Mouse (Mus musculus) forebrain, embryonic 11.5 days (tissue): Measurements from ENCODE around the gene Zfp385b. TPM values are rescaled to one million over a fixed set of nuclear protein-coding genes. Genes with fewer than 3 reads are reported as not detected.

Source experiments
- ATAC-seq: fragments of 200-750 bp; cut with Nextera tagmentation; replicated peaks from 2 replicates; pipeline ENCODE4 v1.8.0; 2017; ENCODE audit warnings: moderate TSS enrichment; ENCODE audit not compliant: low FRiP score
- DNase-seq: peaks from one replicate; pipeline ENCODE4 v3.0.0-alpha.2; 2017; ENCODE audit warnings: low spot score
- H3K27ac ChIP-seq: fragments of 300-500 bp; sonication (generic); 2 replicates; pipeline ENCODE4 v1.5.1; 2014; ENCODE audit warnings: low read depth, low read length
- H3K27me3 ChIP-seq: fragments of 300-500 bp; sonication (generic); 2 replicates; pipeline ENCODE4 v1.6.1; 2014; ENCODE audit warnings: mild to moderate bottlenecking, low read length, mixed read lengths; ENCODE audit not compliant: control insufficient read depth, insufficient read depth
- H3K36me3 ChIP-seq: fragments of 300-500 bp; sonication (generic); 2 replicates; pipeline ENCODE4 v1.6.1; 2014; ENCODE audit warnings: mild to moderate bottlenecking, low read length, moderate library complexity, mixed read lengths; ENCODE audit not compliant: control insufficient read depth, insufficient read depth
- H3K4me1 ChIP-seq: fragments of 300-500 bp; sonication (generic); replicated peaks from 2 replicates; pipeline ENCODE4 v1.6.1; 2014; ENCODE audit warnings: low read length, mixed read lengths; ENCODE audit not compliant: control insufficient read depth, insufficient read depth
- H3K4me2 ChIP-seq: fragments of 300-500 bp; sonication (generic); 2 replicates; pipeline ENCODE4 v1.6.1; 2014; ENCODE audit warnings: low read depth, mild to moderate bottlenecking, low read length, moderate library complexity, mixed read lengths; ENCODE audit not compliant: severe bottlenecking
- H3K4me3 ChIP-seq: fragments of 300-500 bp; sonication (generic); 2 replicates; pipeline ENCODE4 v1.5.1; 2014; ENCODE audit warnings: low read depth, low read length
- H3K9ac ChIP-seq: fragments of 300-500 bp; sonication (generic); 2 replicates; pipeline ENCODE4 v1.6.1; 2014; ENCODE audit warnings: low read length
- H3K9me3 ChIP-seq: fragments of 300-500 bp; sonication (generic); 2 replicates; pipeline ENCODE4 v1.6.1; 2016; ENCODE audit warnings: low read length, mixed read lengths; ENCODE audit not compliant: control insufficient read depth
- WGBS: fragments of 180-500 bp; shearing (Covaris S2); extraction: QIAGEN DNeasy Blood & Tissue Kit; methylation state at CpG from one replicate; pipeline ENCODE4 v1.1.7; 2014; 5-methylcytosine and 5-hydroxymethylcytosine counted together
- polyA plus RNA-seq: library from polyadenylated mRNA; unstranded; fragments of >200 nt; fragmentation: Nextera tagmentation; extraction: Ambion mirVana; gene quantifications from 2 replicates; pipeline ENCODE4 v1.2.1, GENCODE M21; 2014

Gene Zfp385b
- polyA plus RNA-seq, 1 experiment from 2014 or later = 1.0 TPM

GRCm38 (mm10) chr2:77673770-77674169 lies 145.7 kb downstream of the Zfp385b start:
- Histone ChIP-seq H3K4me2 (no peak overlapping the region), H3K27ac (no peak overlapping the region), H3K9ac (no peak overlapping the region), H3K9me3 (no peaks in the 10 kb centered on the region), H3K4me3 (no peak overlapping the region), H3K27me3 (no peaks in the 10 kb centered on the region), H3K36me3 (no peaks in the 10 kb centered on the region), H3K4me1 (no peaks in the 10 kb centered on the region)
- WGBS = 90% methylated on average over 10 of the region's 10 CpGs
- no peak for DNase-seq
- ATAC-seq = no peak

DNA sequence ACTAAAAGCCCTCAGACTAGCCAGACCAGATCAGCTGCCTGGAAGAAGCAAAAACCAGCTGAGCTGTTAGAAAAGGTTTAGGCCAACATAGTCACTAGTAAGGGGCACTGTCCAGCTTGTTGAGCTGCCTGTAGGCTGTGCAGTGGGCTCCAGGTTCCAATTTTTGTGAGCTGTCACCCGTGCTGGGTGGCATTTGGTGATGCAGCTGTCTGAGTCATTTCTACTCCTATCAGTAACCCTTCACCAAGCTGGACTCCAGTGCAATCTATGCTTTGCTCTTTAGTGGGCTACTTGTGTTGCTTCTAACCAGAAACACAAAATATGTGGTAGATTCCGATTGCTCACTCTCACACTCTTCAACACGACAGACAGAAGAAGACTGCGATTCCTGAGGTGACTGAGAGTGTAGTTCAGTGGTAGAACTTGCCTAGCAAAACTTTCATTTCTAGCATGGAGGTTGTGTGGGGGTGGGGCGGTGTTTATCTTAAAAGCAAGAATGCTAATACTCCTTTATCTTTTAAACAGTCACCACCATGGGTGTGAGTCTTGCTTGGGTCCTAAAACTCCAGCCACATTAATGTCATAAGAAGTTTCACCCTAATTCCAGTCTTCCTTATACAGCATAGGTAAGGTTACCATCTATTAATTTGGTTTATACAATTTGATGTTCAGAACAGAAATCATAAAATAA lies 147.1 kb downstream of the Zfp385b start:
- H3K4me3 ChIP-seq = no peak overlapping the region
- 96% methylated on average over 5 of the region's 5 CpGs for WGBS
- ATAC-seq (no peak), DNase-seq (no peak)
- H3K27me3 ChIP-seq = no peaks in the 10 kb centered on the region
- H3K4me2 ChIP-seq = no peak overlapping the region
- no peaks in the 10 kb centered on the region for H3K36me3 ChIP-seq
- H3K27ac ChIP-seq = no peak overlapping the region
- no peak overlapping the region for H3K9ac ChIP-seq
- no peaks in the 10 kb centered on the region for H3K9me3 ChIP-seq
- H3K4me1 ChIP-seq = no peaks in the 10 kb centered on the region

DNA sequence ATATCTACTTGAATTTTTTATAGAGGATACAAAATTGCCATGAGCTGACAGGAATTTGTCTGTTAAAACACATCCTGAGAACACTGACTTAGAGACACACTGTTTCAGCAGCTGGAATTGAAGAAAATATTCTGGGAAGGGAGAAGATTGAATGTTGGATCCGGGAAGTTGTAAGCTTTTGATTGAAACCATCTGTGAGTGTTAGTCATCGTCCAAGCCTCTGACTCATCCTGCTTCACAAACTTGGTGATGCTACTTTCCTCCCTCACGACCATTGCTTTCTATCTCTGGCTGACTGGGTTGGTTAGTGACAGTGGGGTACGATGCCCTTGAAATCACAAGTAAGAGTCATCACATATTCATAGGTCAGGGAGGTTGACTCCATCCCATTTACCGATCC lies 157.3 kb downstream of the Zfp385b start:
- ATAC-seq (no peak), DNase-seq (no peak)
- H3K4me2 ChIP-seq = no peak overlapping the region
- no peaks in the 10 kb centered on the region for H3K27me3 ChIP-seq
- no peak overlapping the region for H3K9ac ChIP-seq
- H3K27ac ChIP-seq = no peak overlapping the region
- H3K4me1 ChIP-seq = no peaks in the 10 kb centered on the region
- H3K9me3 ChIP-seq = no peaks in the 10 kb centered on the region
- 83% methylated on average over 5 of the region's 5 CpGs for WGBS
- no peak overlapping the region for H3K4me3 ChIP-seq
- H3K36me3 ChIP-seq = no peaks in the 10 kb centered on the region

DNA sequence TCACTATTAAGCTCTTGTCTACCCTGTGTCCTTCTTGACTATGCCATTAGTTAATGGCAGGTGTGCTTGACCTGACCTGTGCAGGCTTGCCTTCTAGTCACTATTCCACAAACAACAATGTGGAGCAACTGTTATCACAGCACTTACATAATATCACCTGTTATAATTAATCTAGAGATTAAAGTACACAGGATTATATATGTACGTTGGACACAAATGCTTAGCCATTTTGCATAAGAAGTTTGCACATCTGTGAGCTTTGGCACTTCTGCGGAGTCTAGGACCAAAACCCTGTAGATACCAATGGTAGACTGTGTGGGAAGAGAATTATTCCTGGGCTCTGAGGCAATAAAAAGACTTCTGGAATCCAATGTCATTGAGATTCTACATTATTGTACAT lies 165.8 kb downstream of the Zfp385b start:
- no peak for ATAC-seq
- Histone ChIP-seq H3K4me1 (no peaks in the 10 kb centered on the region), H3K9ac (no peak overlapping the region), H3K4me2 (no peak overlapping the region), H3K36me3 (no peaks in the 10 kb centered on the region), H3K27me3 (no peaks in the 10 kb centered on the region), H3K9me3 (no peaks in the 10 kb centered on the region), H3K27ac (no peak overlapping the region), H3K4me3 (no peak overlapping the region)
- DNase-seq = no peak
- WGBS = 96% methylated on average over 2 of the region's 2 CpGs

DNA sequence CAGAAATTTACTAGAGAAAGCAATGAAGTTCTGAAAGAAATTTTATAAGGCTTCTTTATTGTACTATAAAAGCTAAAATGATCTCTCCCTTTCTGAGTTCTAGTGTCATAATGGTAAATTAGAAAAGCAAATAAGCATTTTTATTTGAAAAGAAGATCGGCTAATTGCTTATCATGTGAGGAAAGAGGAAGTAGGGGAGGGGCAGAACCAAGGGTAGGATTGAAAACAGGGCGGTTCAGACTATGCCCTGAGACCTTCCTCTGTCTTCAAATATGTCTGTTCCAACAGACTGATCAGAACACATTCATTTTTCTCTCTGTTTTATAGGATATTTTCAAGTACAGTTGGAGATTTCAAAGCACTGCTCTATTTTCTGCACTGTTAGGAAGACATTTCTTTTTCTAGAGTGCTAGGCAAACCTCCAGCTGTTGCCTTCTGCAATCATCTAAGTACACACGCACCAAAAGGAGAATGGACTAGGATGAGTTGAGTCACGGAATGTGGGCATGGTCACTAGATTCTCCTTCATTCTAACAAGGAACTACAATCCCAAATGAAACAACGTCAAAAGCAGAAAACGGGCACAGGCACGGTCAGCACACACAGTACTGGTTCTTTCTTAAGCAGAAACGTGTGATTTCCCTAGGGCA lies 177.8 kb downstream of the Zfp385b start:
- no peaks in the 10 kb centered on the region for H3K27me3 ChIP-seq
- H3K9ac ChIP-seq = no peak overlapping the region
- H3K4me3 ChIP-seq = no peak overlapping the region
- H3K4me1 ChIP-seq = no peaks in the 10 kb centered on the region
- H3K9me3 ChIP-seq = no peaks in the 10 kb centered on the region
- H3K36me3 ChIP-seq = no peaks in the 10 kb centered on the region
- H3K4me2 ChIP-seq = no peak overlapping the region
- 90% methylated on average over 8 of the region's 8 CpGs for WGBS
- ATAC-seq (no peak), DNase-seq (no peak)
- no peak overlapping the region for H3K27ac ChIP-seq

DNA sequence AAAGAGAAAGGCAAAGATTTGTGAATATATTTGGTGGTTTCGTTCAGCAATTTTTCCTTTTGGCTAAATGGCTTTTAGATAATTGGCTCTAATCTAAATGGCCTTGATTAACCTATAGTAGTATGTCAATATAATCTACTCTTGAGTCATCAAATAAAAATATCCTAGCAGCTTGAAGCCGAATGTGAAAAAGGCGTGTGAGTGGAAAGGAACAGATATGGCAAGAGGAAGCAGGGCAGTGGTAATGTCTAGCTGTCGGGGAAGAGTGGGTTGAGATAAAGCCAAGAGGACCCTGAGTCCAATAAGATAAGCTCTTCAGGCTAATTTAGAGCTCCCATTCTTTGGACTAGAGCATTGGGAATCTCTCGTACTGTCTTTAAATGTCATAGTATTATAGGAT lies 179.4 kb downstream of the Zfp385b start:
- no peak for ATAC-seq
- Histone ChIP-seq H3K4me3 (no peak overlapping the region), H3K36me3 (no peaks in the 10 kb centered on the region), H3K4me1 (no peaks in the 10 kb centered on the region), H3K9me3 (no peaks in the 10 kb centered on the region), H3K9ac (no peak overlapping the region), H3K27ac (no peak overlapping the region), H3K27me3 (no peaks in the 10 kb centered on the region), H3K4me2 (no peak overlapping the region)
- no peak for DNase-seq
- 93% methylated on average over 5 of the region's 5 CpGs for WGBS

DNA sequence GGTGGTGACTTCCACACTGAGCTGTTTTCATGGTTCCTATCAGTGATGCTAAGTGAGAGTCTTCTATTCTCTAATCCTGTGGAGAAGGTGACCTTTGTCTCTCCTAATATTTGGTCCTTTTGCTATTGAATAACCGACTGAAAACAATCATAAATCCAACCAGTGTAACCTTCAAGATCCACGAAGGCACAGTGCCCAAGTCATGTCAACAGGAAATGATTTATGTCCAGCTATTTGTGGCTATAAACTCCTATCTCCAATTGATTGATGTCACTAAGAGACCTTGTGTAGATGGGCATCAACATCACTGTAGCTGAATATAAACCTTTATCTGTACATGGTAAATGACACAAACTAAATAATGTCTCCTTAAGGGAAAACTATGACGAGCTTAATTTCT lies 187.8 kb downstream of the Zfp385b start:
- no peak overlapping the region for H3K27ac ChIP-seq
- no peaks in the 10 kb centered on the region for H3K4me1 ChIP-seq
- no peaks in the 10 kb centered on the region for H3K36me3 ChIP-seq
- no peak overlapping the region for H3K9ac ChIP-seq
- no peaks in the 10 kb centered on the region for H3K27me3 ChIP-seq
- H3K4me2 ChIP-seq = no peak overlapping the region
- no peaks in the 10 kb centered on the region for H3K9me3 ChIP-seq
- H3K4me3 ChIP-seq = no peak overlapping the region
- WGBS = 84% methylated on average over 3 of the region's 3 CpGs
- DNase-seq (no peak), ATAC-seq (no peak)

GRCm38 (mm10) chr2:77627622-77628231 lies 191.7 kb downstream of the Zfp385b start:
- Histone ChIP-seq H3K36me3 (no peaks in the 10 kb centered on the region), H3K9me3 (no peaks in the 10 kb centered on the region), H3K4me2 (no peak overlapping the region), H3K27me3 (no peaks in the 10 kb centered on the region), H3K4me3 (no peak overlapping the region), H3K4me1 (no peaks in the 10 kb centered on the region), H3K9ac (no peak overlapping the region), H3K27ac (no peak overlapping the region)
- 79% methylated on average over 3 of the region's 3 CpGs for WGBS
- no peak for DNase-seq
- ATAC-seq = no peak
